Mouse (Mus musculus): ENCODE data around the gene Slc15a4.

The Slc15a4 gene

DNA sequence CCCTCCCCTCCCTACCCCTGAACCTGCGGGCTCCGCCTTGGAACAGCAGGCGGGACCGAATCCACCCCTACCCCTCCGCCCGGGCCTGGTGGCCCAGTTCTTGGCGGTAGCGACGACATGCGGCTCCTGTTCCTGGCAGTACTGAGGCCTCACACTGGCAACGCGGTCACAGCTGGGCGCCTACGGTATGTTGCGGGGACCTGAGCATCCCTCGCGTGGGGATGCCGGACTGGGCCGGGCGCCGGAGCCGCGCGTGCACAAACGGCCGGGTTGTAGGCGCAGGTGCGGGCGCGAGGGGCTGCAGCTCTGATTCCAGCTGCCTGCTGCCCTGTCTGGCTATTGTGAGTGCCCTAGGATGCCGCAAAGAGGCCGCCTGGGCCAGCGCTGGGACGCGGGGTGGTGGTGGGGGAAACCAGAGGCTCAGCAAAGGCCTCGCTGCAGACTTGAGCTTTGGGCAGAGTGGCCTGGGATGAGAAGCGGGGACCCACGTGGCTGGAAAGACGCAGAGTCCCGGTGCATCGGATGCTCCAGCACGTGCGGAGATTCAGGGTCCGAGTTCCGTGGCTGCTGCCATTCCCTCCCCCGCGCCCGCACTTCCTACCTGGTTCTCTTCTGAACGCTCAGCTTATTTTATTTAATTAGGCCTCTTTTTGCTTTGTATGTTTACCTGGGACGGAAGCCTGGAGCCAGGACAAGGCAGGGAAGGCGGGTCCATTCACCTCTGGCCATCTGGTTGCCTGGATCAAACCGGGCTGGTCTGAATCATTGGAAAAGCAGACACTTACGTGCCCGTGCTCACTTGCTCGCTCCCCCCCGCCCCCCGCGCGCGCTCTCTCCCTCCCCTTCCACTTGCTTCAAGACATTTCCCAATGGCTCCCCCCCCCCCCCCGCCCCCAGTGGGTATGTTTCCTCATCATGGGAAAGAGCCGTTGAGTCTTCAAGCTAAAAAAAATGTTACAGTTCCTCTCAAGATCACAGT lies at the start of gene Slc15a4, which contains the start of gene Glt1d1:
Gene Slc15a4 (minus strand): TSS at position 731 of the 979 bp plus-strand sequence.
Gene Glt1d1 (plus strand): TSS at position 96 of the 979 bp plus-strand sequence.
- no peak for DNase-seq (ENCODE audit: low read depth)

DNA sequence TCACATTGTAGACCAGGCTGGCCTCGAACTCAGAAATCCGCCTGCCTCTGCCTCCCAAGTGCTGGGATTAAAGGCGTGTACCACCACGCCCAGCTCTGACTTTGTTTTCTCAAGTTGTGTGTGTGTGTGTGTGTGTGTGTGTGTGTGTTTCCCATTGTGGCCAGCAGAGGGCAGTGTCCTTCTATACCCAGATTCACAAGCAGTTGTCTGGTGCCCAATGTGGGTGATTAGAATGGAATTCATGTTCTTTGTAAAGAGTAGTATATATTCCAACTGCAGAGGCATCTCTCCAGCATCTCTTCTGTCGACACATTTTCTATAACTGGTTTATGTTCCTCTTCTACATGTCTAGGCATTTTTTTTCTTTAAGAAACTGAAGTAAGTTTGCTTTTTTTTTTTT lies 45.8 kb upstream of the Slc15a4 start:
- DNase-seq (ENCODE audit: low read depth): no peak

DNA sequence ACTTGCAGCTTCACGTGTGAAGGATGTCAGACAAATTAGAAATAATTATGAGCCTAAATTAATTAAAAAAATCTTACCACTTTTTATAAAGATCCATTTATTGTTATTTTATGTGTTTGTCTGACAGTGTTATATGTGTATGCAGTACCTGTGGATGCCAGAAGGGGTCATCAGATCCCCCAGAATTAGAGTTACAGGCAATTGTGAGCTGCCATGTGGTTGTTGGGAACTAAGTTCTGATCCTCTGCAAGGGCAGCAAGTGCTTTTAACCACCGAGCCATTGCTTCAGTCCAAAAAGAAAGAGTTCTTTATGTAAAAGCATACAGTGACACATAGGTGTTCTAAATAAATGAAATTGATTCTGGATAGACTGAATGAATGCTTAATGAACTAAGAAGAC lies 44.9 kb upstream of the Slc15a4 start:
- DNase-seq (ENCODE audit: low read depth): no peak

DNA sequence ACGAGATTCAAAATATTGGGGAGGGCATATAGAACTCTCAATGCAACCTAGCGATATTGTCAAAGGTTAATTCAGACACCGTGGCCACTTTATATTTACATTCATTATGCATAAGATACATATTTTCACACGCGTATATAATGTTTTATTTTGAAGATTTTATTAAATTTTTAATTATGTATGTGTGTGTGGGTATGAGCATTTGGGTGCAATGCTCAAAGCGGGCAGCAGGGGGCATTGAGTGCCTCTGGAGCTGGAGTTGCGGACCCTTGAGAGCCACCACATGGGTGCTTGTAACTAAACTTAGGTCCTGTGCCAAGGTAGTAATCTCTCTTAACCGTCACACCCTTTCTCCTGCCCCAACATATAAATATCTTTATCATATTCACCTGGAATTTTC lies 41.2 kb upstream of the Slc15a4 start:
- DNase-seq (ENCODE audit: low read depth): no peak

DNA sequence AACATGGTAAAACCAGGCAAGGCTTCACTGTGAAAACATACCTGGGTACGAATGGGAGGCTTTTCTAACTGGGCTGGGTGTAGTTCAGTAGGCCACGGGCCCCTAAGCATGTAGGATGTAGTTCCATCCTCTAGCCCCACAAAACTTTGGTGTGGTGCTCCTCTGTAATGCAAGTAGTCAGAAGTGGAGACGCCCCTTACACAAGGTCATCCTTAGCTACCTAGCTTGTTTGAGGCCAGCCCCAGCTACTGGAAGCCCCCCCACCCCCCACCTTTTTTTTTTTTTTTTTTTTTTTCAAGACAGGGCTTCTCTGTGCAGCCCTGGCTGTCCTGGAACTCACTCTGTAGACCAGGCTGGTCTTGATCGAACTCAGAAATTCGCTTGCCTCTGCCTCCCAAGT lies 28.3 kb upstream of the Slc15a4 start:
- DNase-seq (ENCODE audit: low read depth): no peak

DNA sequence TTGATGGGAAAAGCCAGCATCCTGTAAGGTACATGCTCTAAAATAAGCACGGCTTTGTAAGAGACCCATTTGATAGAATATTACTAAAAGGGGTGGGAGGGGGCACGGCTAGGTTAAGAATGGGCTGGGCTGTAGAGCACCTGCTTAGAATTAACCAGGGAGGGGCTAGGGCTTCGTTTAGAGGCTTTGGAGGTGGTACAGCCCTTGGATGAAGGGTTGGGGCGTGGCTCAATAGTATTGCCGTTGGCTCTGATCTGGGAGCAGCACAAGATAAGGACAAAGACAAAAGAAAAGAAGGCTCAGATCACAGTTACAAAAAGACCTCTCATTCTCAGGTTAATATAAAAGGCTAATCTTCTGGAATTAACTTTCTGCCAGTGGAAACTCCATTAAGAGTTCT lies 27.6 kb upstream of the Slc15a4 start:
- no peak for DNase-seq (ENCODE audit: low read depth)

DNA sequence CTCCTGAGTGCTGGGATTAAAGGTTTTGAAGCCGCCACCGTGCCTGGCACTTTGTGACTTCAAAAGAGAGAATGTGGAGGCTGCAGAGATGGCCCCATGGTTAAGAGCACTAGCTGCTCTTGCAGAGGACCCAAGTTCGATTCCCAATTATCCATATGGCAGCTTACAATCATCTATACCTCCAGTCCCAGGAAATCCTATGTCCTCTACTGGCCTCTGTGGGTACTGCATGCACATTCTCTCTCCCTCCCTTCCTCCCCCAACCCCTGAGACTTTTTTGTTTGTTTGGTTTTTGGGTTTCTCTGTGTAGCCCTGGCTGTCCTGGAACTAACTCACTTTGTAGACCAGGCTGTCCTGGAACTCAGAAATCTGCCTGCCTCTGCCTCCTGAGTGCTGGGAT lies 26.6 kb upstream of the Slc15a4 start:
- no peak for DNase-seq (ENCODE audit: low read depth)

DNA sequence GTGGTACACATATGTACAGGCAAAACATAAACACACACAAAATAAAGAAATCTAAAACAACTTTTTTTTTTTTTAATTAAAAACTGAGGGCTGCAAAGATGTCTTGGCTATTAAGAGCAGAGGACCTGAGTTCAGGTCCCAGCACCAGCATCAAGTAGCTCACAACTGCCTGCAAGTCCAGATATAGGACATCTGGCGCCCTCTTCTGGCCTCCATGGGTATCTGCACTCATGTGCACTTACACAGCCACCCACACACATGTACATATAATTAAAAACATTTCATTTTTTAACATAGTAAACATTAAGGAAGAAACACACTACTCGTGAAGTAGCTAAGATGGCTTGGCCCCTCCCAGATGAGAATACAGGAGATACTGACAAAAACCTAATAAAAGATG lies 25.6 kb upstream of the Slc15a4 start:
- DNase-seq (ENCODE audit: low read depth): no peak

DNA sequence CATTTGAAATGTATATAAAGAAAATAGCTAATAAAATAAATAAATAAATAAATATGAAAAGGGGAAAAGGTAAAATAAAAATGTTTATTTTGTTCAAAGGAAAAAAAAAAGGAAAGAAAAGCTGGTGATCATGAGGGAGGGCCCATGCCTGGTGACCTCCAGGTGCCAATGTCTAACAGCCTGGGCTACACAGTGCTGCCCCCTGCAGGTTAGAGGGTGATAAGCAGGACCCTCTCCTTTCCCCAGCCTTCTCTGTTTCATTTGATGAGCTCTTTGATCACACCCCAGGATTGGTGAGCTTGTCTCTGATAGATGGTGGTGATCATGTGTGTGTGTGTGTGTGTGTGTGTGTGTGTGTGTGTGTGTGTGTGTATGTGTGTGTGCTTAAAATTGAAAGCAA lies 16.4 kb upstream of the Slc15a4 start:
- DNase-seq (ENCODE audit: low read depth): peak; percentile 6

DNA sequence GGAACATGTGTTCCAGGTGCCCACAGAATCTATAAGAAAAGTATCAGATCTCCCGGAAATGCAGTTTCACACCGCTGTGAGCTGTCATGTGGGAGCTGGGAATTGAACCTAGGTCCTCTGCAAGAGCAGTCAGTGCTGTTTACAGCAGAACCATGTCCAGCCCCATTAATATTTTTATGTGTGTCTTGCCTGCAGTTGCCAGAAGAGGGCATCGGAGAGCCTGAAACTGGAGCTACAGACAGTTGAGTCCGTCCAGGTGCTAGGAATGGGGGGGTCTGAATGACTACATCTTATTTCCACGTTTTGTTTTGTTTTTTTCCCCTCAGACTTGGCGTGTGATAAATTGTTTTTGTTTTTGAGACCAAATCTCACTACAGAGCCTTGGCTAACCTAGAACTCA lies 15.3 kb upstream of the Slc15a4 start:
- peak; percentile 7 for DNase-seq (ENCODE audit: low read depth)

DNA sequence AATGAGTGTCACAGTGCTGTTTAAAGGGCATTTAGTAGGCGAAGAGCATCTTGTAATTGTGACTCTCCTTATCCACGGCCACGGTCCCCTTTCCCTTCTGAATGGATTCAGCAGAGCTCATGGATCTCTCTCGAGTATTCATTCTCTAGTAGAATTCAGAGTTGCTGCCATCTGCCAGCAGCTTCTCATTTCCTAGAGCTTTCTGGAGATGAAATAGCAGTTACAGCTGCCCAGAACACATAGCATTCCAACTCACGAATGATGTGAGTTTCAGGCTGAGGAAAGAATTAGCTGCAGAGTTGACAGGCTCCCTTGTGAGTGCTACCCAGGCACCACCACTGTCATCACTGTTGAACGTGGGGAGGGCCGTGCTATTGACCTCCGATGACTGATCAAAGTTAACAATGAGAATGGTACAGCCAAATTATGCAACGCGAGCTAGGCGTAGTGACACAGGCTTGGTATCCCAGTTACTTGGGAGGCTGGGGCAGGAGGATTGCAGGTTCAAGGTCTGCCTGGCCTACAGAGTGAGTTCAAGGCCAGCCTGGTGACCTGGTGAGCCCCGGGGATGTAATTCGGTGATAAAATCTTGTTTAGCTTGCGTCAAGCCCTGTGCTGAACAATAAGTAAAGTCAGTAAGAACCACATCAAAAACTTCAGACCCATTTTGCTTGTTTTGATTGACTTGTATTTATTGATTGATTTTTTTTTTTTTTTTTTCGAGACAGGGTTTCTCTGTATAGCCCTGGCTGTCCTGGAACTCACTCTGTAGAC lies 8.7 kb upstream of the Slc15a4 start:
- DNase-seq (ENCODE audit: low read depth): no peak

DNA sequence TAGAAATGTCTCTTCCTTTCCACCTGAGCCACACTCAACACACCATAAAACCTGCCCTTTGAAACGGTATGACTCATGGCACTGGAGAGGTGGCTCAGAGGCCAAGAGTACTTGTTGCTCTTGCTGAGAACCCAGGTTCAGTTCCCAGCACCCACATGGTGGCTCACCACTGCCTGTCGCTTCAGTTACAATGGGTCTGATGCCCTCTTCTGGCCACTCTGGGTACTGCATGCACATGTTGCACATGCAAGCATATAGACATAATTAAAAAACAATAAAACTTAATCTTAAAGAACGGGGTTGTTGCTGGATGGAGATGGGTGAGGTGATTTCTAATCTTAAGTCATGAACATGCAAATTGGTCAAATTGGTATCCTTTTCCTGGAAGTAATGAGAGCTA lies 7.7 kb upstream of the Slc15a4 start:
- no peak for DNase-seq (ENCODE audit: low read depth)

DNA sequence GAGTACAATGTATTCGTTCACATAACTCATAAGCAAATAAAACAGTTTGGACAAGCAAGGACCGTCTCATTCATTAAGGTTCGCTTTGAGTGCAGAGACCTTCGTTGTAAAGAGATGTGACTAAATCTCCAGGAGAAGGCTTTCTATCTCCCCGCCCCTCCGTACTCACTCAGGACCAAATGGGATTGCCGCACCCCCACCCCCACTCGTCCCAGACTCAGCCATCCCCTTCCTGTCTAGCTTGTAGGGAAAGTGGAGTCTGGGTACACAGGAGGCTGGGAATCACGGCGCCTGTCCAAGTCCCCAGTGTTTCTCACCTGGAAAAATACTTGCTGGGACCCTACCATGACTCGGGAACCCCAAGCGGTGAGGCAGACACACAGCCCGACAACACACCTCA lies 6.9 kb upstream of the Slc15a4 start:
- DNase-seq (ENCODE audit: low read depth): no peak

DNA sequence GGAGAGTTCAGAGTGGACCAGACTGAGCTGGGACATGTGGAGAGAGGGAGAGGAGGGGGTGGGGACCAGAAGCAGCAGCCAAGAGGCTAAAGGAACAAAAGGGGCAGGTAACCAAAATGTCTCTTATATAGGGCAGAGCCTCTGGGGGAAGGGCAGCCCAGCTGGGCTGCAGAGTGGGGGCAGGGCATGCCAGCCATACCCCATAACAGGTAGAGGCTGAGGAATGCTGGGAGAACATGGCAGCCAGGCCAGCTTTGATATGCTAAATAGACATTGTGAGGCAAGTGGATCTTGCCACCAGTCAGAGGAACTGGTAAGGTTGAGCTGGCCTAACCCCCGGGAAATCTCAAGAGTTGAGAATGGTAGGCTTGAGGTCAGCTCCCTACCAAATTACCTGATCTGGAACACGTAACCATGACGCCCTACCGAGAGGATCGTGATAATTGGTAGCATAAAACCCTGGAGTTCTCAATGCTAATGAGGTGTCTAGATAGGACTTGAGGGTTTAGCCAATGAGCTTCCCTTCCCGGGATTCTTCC lies 6.4 kb upstream of the Slc15a4 start:
- no peak for DNase-seq (ENCODE audit: low read depth)

DNA sequence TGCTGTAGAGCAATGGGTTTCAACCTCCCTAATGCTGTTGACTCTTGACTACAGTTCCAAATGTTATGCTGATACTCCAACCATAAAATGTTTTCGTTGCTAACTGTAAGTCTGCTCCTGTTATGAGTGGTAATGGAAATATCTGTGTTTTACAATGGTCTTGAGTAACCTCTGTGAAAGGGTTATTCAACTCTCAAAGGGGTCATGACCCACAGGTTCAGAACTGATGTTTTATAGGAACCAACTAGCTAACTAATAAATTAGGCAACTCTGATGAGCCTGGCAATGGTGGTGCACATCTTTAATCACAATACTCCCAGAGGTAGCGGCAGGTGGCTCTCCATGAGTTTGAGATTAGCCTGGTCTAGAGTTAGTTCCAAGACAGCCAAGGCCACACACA lies 5.5 kb upstream of the Slc15a4 start:
- no peak for DNase-seq (ENCODE audit: low read depth)

DNA sequence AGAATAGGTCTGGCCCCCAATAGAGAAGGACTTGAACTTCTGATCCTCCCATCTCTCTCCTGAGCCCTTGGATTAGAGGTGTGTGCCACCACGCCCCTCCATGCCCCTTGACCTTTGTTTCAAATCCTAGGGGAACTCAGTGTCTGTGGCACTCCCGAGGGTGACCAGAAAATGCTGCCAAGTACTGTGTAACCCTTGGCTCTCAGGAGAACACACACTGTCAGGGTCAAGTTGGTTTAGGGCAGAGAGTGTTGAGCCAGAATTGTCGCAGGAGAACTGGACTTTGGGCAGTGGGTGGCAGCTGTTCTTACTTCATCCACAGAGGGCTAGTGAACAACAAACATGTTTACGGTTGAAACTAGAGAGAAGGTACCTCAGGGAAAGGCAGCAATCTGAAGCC lies 4.9 kb upstream of the Slc15a4 start:
- no peak for DNase-seq (ENCODE audit: low read depth)

DNA sequence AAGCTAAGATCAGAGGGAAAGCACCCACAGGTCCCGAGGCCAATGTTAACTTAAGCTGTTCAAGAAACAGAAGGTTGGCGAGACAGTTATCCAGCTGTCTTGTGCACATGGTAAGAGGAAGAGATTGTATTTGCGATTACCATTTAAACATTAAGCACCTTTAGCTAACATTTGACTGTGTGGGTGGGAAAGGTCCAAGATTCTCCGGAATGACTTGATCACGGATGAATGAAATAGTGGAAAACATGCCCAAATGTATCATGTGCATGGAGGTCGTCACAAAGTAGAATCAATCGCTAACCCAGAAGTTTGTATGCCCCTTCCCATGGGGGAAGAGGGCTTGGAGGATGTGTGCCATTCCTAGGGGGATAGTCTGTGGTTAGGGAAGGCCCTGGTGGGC lies 969 bp upstream of the Slc15a4 start:
- DNase-seq (ENCODE audit: low read depth): no peak

DNA sequence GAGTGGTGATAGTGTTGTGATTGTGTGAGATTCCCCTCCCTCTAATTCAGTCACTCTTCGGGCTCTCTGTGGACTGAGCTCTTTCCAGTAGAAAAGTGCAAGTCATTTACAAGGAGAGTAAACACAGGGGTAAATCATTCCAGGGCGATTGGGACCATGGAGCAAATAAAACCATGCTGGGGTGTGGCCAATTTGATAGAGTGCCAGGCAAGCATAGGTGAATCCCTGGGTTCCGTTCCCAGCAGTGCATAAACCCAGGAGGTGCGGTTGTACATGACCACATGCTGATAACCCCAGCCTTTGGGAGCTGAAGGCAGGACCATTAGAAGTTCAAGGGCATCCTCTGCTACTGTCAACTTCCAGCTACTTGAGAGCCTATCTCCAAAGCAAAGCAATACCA lies 491 bp upstream of the Slc15a4 start:
- no peak for DNase-seq (ENCODE audit: low read depth)

DNA sequence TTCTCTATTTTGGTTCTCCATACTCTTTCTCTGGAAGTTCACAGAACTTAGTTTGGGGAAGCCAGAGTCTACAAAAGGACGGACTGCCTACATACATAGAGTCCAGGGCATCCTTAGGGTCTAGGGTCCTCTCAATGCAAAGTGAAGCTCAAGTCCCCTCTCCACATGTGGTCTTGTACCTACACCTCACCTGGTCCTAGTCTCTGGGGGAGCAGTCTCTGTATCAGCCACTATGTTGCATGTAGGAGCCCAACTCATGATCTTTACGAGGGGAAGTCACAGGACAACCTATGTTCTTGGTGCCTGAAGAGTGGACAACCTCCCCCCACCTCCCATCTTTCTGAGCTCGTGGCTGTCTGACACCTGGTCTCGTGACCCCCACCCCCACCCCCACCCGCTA lies 1.0 kb downstream of the Slc15a4 start:
- DNase-seq (ENCODE audit: low read depth): no peak

DNA sequence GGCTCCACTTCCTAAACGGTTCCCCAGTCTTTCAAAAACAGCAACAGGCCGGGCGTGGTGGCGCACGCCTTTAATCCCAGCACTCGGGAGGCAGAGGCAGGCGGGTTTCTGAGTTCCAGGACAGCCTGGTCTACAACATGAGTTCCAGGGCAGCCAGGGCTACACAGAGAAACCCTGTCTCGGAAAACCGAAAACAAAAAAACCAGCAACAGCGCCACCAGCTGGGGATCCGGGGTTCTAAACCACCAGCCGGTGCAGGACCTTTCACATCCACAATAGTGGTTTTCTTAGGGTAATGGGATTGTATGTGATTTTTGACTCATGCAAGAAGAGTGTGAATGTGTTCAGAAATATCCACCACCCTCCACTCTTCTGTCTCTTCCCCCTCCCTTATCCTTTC lies 5.5 kb downstream of the Slc15a4 start:
- DNase-seq (ENCODE audit: low read depth): no peak

DNA sequence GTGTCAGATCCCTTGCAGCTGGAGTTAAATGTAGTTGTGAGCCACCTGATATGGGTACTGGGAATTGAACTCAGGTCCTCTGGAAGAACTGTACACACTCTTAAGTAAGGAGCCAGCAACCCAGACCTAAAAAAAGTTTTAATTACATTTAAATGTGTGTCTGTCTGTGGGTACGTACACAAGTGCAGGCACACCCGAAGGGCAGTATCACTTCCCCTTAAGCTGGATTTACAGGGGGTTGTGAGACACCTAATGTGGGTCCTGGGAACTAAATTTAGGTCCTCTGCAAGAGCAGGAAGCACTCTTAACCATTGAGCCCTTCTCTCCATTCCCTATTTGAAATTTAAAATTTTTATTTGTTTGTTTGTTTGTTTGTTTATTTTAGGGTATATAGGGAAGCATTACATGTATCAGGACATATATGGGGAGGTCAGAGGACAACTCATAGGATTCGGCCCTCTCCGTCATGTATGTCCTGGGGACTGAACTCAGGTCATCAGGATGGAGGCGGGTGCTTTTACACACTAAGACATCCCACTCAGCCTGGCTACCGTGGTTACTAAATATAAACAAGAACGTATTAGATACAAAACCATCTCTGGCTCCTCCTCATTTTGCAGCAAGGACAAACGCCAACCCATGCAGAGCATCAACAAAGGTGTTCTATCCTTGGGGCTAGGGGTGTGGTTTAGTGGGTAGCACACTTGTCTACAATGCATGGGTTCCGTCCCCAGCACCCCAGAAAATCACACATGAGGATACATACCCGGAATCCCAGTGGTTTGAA lies 8.1 kb downstream of the Slc15a4 start:
- no peak for DNase-seq (ENCODE audit: low read depth)

DNA sequence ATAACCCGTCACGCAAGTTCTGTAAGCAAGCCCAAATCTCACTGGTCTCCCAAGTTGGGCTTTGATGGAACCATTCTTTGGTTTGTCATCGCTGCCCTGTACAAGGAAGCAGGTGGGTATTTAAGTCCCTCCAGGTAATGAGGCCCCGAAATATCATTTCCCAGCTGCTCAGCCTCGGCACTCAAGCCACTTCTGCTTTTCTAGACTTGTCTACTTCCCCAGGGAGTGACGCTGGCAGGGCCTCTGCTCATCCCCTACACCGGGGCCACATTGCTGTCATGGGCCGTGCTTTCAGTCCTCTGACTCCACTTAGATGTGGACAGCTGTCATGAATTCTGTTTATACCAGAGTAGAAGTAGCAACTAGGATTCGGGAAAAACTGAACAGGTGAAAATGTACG lies 11.6 kb downstream of the Slc15a4 start:
- no peak for DNase-seq (ENCODE audit: low read depth)
